Mouse (Mus musculus) gastrocnemius, adult 18-20 months (tissue): ENCODE measurements around the gene Ccdc117. TPM values are rescaled to one million over a fixed set of nuclear protein-coding genes. Genes with fewer than 3 reads are reported as not detected.
A peak's percentile ranks its signal among the peaks of the same experiment; 100 is the strongest.
"Not testable (repeated sequence)": the region's sequence is repeated elsewhere in the genome, so short reads cannot be mapped to it uniquely, and the experiment has no call there.

Experiments used
- DNase-seq: peaks from one replicate; pipeline ENCODE4 v3.0.0; 2021; ENCODE audit warnings: low spot score
- total RNA-seq, 2 experiments: library from RNA; stranded (reverse); gene quantifications; 2 replicates each; pipeline ENCODE4 v1.2.3; 2021

Ccdc117 gene
- total RNA-seq, 2 experiments from 2014 or later, result 22.0 to 24.7 TPM

GRCm38 (mm10) chr11:5512099-5512725 is 29.8 kb downstream of the Ccdc117 start:
- DNase-seq, result no peak

GRCm38 (mm10) chr11:5510686-5511085 is 31.3 kb downstream of the Ccdc117 start:
- not testable (repeated sequence) for DNase-seq

- no peak for DNase-seq
These were observed 31.9 kb downstream of the Ccdc117 start for GRCm38 (mm10) chr11:5510099-5510391.

DNA sequence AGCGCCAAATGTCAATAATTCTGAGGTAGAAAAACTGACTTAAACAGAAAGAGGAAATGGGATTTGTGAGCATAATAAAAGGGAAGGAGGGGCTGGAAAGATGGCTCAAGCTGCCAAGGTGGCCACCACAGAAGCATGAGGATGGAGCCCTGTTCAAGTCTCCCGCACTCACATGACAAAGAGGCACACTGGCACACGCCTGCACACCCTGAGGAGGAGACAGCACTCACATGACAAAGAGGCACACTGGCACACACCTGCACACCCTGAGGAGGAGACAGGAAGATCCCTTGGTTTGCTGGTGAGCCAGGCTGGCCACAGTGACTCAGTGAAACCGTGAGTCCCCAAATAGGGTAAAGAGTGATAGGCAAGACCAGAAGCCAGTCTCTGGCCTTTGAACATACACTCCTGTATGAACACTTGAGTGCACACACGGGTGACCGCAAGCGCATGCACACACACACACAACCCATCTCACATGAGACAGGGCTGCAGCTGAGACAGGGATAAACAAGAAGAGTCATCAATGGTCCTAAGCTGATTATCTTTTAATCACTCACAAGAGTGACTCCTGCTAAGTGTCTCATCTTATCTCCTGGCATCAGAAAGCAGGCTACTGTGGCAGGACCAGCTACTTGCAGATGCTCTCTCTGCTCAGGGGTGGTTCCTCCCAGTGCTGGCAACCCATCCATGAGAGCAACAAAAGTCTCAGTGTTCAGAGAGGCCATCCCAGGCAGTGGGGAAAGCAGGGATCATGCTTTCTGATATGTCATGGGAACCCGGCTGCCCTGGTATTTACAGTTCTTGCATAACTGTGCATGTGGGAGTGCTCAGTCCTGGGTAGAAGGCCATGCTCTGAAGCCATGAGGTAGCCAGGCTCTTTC is 32.5 kb downstream of the Ccdc117 start:
- no peak for DNase-seq

GRCm38 (mm10) chr11:5505856-5506575 is 36.0 kb downstream of the Ccdc117 start:
- peak; percentile 23 for DNase-seq

GRCm38 (mm10) chr11:5502351-5503051 is 39.5 kb downstream of the Ccdc117 start:
- peak; percentile 54 for DNase-seq

- DNase-seq, result no peak
These were observed 40.9 kb downstream of the Ccdc117 start for GRCm38 (mm10) chr11:5500903-5501741.

GRCm38 (mm10) chr11:5499961-5500644 is 41.9 kb downstream of the Ccdc117 start:
- no peak for DNase-seq

- no peak for DNase-seq
These were observed 42.9 kb downstream of the Ccdc117 start for GRCm38 (mm10) chr11:5498931-5499661.

- DNase-seq, result no peak
These were observed 43.6 kb downstream of the Ccdc117 start for GRCm38 (mm10) chr11:5498422-5498821.

GRCm38 (mm10) chr11:5496559-5497248 is 45.3 kb downstream of the Ccdc117 start:
- no peak for DNase-seq

DNA sequence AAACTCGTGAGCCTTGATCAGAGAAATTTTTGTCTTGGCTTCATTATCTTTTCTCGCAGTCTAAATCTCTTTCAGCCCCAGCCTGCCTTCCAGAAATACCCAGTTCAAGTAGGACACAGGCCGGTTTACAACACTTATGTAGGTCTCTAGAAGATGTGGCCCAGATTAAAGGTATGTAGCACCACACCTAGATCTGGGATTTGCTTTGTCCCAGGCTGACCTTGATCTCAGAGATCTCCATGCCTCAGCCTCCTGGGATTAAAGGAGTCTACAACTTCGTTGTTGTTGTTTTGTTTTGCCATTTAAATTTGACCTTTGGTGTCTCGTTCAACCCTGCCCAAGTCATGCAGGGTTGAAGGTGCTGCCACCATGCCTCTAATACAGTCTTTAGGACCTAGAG is 46.1 kb downstream of the Ccdc117 start:
- DNase-seq, result no peak

GRCm38 (mm10) chr11:5495286-5495832 is 46.6 kb downstream of the Ccdc117 start:
- no peak for DNase-seq

GRCm38 (mm10) chr11:5493869-5494268 is 48.1 kb downstream of the Ccdc117 start:
- DNase-seq, result no peak

GRCm38 (mm10) chr11:5491912-5492311 is 50.1 kb downstream of the Ccdc117 start:
- DNase-seq, result no peak

GRCm38 (mm10) chr11:5490989-5491656 is 50.9 kb downstream of the Ccdc117 start:
- DNase-seq, result no peak

DNA sequence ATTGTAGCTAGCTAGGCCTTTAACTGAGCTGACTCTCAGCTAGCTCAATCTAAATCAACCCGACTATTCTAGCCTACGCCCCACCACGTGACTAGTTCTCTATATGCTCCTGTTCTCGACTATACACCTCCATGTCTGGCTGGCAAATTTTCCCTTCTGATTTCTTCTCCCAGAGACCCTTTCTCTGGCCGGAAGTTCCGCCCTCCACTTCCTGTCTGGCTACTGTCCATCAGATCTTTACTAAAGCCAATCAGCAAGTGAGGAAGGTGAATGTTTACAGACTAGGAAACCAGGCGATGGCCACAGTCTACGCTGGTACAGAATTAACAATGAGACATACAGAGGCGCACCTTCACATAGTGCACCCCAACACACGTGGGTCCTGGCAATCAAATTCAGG is 52.6 kb downstream of the Ccdc117 start:
- not testable (repeated sequence) for DNase-seq
